Mouse (Mus musculus): ENCODE results near the gene Dand5.

The Dand5 gene

GRCm38 (mm10) chr8:84799999-84800831 lies 22.4 kb downstream of the Dand5 start, which contains the start of gene Nfix:
Gene Nfix (minus strand): TSS chr8:84800344.
- peak in 1 of 2 experiments; percentile 62 for DNase-seq (ENCODE audit: low spot score in 2 of 2)

DNA sequence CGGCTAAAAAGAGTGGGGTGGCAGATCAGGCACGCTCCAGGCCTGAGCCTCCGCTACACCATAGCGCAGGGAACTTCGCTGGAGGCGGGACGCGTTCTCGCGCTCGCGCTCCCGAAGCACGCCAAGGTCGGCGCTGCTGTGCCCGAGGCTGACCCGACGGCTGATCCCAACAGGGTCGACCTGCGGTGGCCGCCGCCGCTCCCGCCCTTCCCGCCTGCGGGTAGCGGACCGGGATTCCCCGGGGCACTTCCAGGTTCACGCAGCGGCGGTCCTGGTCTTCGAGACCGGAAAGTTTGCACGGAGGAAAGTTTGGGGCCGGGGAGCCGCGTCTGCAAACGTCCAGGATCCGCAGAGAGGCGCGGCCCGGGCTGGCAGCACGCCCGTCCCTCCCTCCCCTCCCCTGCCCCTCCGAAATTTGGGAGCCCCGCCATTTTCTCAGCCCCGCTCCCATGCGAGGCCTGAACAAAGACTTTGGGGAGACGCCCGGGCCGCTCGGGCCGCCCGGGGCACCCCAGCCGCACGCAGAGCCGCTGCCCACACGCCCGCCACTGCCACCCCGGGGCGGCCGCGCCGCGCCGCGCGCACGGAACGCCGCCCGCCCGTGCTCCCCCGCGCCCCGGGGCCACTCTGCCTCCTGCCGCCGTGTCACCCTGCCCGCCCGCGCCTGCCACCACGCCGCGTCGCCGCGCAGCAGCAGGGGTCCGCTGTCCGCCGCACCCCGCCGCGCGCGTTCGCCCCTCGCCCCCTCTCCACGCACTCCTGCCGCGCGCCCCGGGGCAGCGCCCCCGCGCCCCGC lies 23.3 kb downstream of the Dand5 start:
- peak; percentile 40 to 42 for DNase-seq (ENCODE audit: low spot score in 2 of 2)

DNA sequence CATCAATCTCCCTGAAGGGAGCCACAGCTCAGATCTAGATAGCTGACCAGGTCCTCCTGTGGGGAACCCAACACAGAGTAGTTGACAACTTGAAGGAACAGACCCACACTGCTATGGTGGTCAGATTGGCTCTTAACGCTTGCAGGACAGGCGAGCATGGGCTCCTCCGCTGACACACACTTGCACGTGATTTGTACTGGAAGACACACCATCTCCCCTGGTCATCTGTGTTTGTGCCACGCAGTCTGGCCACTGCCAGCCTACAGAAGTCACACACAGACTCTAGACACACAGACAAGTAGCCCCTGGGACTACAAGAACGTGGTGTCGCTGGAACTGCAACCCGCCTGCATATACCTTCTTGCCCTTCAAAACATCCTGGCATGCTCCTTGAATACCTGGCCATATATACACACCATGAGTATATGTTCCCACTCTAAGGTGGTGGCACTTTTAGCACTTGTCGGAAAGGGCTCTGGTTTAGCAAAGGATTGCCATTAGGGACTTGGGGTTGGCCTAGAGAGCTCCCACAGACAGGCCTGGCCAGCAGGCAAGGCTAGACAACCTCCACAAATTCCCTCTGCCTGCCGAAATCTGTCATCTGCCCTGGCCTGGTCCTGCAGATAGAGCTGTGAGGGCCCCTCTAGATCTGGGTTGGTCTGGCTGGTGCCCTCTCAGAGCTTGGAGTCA lies 24.0 kb downstream of the Dand5 start:
- no peak for DNase-seq (ENCODE audit: low spot score in 2 of 2)

- no peak for DNase-seq (ENCODE audit: low spot score in 2 of 2)
Measured at GRCm38 (mm10) chr8:84797971-84798370, 24.7 kb downstream of the Dand5 start.

- DNase-seq (ENCODE audit: low spot score in 2 of 2): no peak
Measured at GRCm38 (mm10) chr8:84797256-84797797, 25.3 kb downstream of the Dand5 start.

DNA sequence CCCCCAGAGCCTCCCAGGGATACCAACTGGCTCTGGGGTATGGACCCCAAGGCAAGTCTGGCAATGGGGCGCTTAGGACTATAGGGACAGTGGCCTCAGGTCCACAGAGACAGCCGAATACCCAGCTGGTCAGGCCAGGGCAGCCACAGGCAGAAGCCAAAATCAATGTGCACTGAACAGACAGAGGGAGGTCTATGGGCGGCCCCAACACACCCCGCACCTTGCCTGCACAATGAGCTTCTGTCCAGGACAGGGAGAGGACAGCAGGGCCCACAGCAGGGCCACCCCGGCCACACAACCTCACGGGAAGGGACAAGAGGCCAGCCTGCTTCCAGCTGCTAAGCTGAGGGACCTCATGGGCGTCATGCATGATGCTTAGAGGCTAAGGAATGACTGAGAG lies 28.1 kb downstream of the Dand5 start:
- DNase-seq (ENCODE audit: low spot score in 2 of 2): no peak

DNA sequence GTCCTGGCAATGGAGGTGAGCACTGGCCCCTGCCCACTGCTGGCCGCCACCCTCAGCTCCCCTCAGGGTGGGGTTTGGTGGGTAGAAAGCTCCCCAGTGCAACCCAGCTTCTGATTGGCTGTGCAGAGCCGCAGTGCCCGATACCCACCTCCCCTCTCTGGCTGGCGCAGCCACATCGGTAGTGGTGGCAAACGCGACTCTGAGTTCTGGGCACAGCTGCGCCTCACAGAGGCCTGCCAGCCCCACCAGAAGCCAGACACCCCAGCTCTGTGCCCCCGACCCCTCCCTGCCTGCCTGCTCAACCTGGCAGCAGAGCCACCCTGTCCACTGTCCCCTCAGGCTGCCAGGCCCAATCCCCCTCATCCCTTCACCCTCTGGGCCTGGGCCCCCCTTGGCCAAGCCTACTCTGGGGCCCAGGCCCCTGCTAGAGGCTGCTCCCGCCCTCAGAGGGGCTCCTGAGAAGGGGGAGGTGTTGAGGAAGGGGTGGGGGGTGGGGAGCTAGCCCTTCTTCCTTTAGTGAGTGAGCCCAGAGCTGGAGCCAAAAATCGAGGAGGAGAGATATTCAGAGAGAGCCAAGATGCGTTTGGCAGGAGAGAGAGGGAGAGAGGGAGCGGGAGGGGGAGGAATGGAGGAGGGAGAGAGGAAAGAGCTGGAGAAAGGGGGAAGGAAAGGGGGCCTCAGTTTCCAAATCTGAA lies 28.7 kb downstream of the Dand5 start:
- no peak for DNase-seq (ENCODE audit: low spot score in 2 of 2)

GRCm38 (mm10) chr8:84793134-84793533 lies 29.5 kb downstream of the Dand5 start:
- DNase-seq (ENCODE audit: low spot score in 2 of 2): no peak

DNA sequence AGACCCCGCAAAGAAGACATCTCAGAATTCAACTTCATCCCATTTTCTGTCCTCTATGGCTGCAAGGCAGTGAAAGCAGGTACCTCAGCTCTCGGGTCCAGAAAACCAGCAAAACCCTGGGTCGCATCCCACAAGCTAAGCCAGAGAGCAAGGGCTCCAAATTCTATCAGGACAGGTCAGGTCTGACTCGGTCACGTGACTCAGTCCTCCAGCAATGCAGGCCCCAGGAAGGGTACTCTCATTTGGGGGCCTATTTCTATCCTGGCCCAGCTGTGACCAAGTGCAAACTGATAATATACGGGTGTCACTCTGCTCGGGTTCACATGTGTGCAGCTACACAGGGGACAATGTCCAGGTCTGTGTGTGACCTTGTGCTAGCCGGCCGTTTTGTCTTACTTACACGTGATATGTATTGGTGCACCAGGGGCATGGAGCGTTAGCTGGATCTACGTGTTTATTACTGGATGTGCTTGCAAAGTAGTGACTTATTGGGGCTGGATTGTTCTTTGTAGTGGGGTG lies 30.1 kb downstream of the Dand5 start:
- no peak for DNase-seq (ENCODE audit: low spot score in 2 of 2)

GRCm38 (mm10) chr8:84790537-84790936 lies 32.1 kb downstream of the Dand5 start:
- DNase-seq (ENCODE audit: low spot score in 2 of 2): no peak

- no peak for DNase-seq (ENCODE audit: low spot score in 2 of 2)
Measured at GRCm38 (mm10) chr8:84789855-84790486, 32.7 kb downstream of the Dand5 start.

DNA sequence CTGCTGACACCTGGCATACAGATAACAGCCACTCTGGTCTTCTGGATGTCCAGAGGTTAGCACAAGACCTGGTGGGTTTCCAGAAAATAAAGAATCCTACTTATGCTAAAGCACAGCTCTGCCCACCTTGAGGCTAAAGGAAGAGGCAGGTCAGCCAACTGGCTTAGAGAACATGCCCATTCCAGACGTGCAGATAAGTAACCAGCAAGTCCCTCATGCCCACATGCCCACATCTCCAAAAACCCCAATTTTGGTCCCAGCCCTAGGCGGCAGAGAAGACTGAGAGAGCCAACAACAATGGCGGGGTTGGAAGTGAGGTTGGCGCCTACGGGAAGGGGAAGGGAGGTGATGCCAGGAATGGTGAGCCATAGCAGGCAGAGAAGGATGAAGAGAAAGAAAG lies 33.3 kb downstream of the Dand5 start:
- DNase-seq (ENCODE audit: low spot score in 2 of 2): no peak

DNA sequence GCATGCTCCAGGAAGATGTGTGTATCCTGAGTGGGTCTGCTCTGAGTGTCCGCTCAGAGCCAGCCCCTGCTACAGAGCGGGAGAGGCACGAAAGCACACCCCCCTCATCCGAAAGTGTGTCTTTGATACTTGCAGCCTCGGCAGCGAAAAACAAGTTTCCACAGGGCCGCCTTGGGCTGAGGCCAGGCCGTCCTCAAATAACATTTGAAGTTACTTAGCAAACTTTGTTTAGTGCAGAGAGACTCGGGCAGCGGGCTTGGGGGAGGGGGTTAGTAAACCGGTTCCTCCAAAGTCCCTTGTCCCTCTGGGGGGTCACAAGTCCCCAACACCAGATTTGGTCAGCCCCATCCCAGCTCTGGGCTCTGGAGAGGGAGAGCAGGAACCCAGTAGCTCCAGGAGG lies 33.7 kb downstream of the Dand5 start:
- no peak for DNase-seq (ENCODE audit: low spot score in 2 of 2)

DNA sequence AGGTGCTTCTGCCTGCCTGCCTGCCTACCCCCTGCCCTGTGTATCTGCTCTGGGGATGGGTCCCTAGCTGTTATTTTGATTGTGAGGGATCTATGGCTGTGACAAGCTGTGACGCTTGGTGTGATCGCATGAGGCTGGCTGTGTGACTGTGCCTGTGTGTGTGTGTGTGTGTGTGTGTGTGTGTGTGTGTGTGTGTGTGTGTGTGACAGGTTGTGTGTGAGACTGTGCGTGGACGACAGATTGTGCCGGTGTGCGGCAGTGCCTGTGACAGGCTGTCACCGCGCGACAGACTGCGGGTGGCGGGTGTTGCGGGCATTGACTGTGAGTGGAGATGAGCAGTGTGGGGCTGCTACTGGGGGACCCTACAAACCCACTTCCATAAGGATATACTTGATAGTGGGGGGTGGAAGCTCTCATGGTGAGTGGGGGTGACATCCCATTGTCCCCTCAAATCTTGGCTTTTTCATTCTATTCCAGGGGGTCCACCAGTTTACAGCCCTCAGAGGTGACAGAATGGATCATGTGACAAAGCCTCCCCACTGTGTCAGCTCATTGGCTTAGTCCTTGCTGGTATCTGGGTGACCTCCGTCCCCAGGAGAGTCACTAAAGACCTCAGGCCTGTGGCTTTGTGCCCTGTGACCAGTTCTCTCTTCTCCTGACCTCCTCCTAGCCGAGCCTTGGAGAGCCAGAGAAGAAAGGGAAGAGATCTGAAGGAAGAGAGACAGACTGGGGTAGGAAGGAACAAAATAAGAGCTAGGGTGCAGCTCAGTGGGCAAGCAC lies 34.9 kb downstream of the Dand5 start:
- no peak for DNase-seq (ENCODE audit: low spot score in 2 of 2)

DNA sequence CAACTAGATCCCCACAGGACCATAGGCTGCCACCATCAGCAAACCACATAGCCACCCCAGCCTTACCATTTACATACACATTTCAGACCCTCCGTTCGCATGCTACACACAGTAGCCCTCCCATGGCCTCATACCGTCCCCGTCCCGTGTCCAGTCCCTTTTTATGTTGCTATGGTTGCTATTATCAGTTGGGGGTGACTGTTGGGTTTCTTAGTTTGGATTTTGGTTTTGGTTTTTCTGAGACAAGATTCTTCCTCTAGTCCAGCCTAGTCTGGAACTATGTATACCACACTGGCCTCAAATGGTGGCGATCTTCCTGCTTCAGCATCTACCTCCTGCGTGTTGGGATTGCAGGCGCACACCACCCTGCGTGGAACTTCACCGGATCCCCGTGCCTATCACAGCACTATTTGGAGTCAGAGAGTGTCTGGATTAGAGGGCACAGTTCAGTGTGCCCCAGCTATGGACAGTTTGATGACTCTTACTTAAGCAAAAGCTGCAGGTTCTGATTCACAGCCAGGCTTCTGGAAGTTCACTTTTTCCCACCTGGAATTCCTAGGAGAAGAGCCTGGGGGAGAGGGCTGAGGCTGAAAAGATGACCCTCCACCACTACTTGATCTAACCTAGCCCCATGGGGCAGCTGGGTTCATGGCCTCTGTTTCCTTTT lies 35.7 kb downstream of the Dand5 start:
- no peak for DNase-seq (ENCODE audit: low spot score in 2 of 2)

GRCm38 (mm10) chr8:84785756-84786677 lies 36.6 kb downstream of the Dand5 start:
- no peak for DNase-seq (ENCODE audit: low spot score in 2 of 2)

DNA sequence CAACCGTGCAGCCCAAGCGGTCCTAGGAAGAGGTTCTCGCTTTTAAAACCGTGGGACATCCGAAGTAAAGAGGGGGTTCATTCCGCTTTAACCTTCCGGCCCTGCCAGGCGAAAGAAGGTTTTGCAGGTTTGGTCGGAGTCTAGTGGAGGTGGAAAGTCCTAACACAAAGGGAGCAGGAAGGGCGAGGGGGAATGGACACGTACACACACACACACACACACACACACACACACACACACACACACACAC lies 37.2 kb downstream of the Dand5 start:
- no peak for DNase-seq (ENCODE audit: low spot score in 2 of 2)

- DNase-seq (ENCODE audit: low spot score in 2 of 2): no peak
Measured at GRCm38 (mm10) chr8:84784681-84785505, 37.7 kb downstream of the Dand5 start.
